Mouse (Mus musculus): ENCODE measurements around the gene Dusp23. TPM values are rescaled to one million over a fixed set of nuclear protein-coding genes. Genes with fewer than 3 reads are reported as not detected.
A peak's percentile ranks its signal among the peaks of the same experiment; 100 is the strongest.

Gene Dusp23
- polyA plus RNA-seq, 1 experiment from 2014 or later, result 8.2 TPM

DNA sequence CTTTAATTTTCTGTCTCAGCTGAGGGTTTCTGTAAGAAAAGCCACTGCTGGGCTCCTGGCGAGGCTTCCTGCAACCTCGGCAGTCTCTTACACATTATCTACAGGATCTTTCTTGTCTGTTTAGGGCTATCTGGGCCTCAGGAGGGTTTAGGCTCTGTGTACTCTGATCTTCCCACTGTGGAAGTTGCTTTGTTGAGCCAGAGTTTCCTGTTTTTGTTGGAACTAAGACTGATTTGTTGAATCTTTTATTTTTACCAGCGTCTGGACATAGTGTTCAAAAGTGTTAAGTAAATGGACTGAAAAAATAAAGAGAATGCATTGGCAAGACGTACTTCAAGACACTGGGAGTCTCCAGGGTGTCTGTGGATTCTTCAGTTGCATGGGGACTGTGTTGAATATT is 2.5 kb upstream of the Dusp23 start:
- no peak overlapping the region for H3K9ac ChIP-seq (ENCODE audit: low read depth, low read length)
- no peaks in the 10 kb centered on the region for H3K9me3 ChIP-seq (ENCODE audit: control insufficient read depth, low read length)
- no peak overlapping the region for H3K4me3 ChIP-seq (ENCODE audit: low read depth, low read length)
- ATAC-seq (replicated peaks; ENCODE audit: low FRiP score) (no peak), DNase-seq (ENCODE audit: low spot score) (no peak)
- H3K4me2 ChIP-seq, result no peak overlapping the region
- no peak overlapping the region for H3K27ac ChIP-seq (ENCODE audit: low read depth, low read length)
- 48% methylated on average over 4 of the region's 4 CpGs for WGBS
- no peaks in the 10 kb centered on the region for H3K36me3 ChIP-seq (ENCODE audit: control insufficient read depth, insufficient read depth, low read length)
- H3K4me1 ChIP-seq (replicated peaks; ENCODE audit: control insufficient read depth, insufficient read depth, low read length), result peaks cover 10% of the 10 kb centered on the region
- no peaks in the 10 kb centered on the region for H3K27me3 ChIP-seq (replicated peaks; ENCODE audit: control insufficient read depth, insufficient read depth, low read length)

DNA sequence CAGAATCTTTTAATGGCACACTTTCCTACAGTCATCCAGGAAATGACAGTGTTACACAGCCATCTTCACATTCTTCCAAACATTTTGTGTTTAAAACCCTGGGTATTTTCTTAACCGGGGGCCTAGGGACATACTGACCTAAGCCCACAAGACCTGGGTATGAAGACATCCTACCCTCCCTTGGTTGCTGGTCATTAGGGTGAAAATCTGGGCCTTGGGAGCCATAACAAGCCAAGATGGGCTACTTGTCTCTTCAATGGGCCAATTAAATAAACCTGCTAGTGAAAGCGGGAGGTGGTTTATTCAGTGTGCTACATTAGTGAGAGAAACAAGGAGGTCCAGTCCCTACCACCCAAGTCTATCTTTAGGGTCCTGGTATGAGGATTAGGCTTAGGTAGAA is 1.4 kb upstream of the Dusp23 start:
- H3K9ac ChIP-seq (ENCODE audit: low read depth, low read length), result no peak overlapping the region
- H3K27me3 ChIP-seq (replicated peaks; ENCODE audit: control insufficient read depth, insufficient read depth, low read length), result no peaks in the 10 kb centered on the region
- ATAC-seq (replicated peaks; ENCODE audit: low FRiP score), result no peak
- H3K9me3 ChIP-seq (ENCODE audit: control insufficient read depth, low read length), result no peaks in the 10 kb centered on the region
- no peak overlapping the region for H3K27ac ChIP-seq (ENCODE audit: low read depth, low read length)
- no peak overlapping the region for H3K4me2 ChIP-seq
- H3K4me1 ChIP-seq (replicated peaks; ENCODE audit: control insufficient read depth, insufficient read depth, low read length), result peaks cover 10% of the 10 kb centered on the region
- H3K36me3 ChIP-seq (ENCODE audit: control insufficient read depth, insufficient read depth, low read length), result no peaks in the 10 kb centered on the region
- WGBS, result 89% methylated on average over 2 of the region's 2 CpGs
- no peak for DNase-seq (ENCODE audit: low spot score)
- H3K4me3 ChIP-seq (ENCODE audit: low read depth, low read length), result no peak overlapping the region

- no peak for DNase-seq (ENCODE audit: low spot score)
- no peak for ATAC-seq (replicated peaks; ENCODE audit: low FRiP score)
- Histone ChIP-seq H3K36me3 (ENCODE audit: control insufficient read depth, insufficient read depth, low read length) (no peaks in the 10 kb centered on the region), H3K27me3 (replicated peaks; ENCODE audit: control insufficient read depth, insufficient read depth, low read length) (no peaks in the 10 kb centered on the region), H3K4me3 (ENCODE audit: low read depth, low read length) (no peak overlapping the region), H3K27ac (ENCODE audit: low read depth, low read length) (no peak overlapping the region), H3K4me1 (replicated peaks; ENCODE audit: control insufficient read depth, insufficient read depth, low read length) (peaks cover 10% of the 10 kb centered on the region), H3K9me3 (ENCODE audit: control insufficient read depth, low read length) (no peaks in the 10 kb centered on the region), H3K4me2 (no peak overlapping the region), H3K9ac (ENCODE audit: low read depth, low read length) (no peak overlapping the region)
- WGBS, result 91% methylated on average over 5 of the region's 5 CpGs
Observed at GRCm38 (mm10) chr1:172631721-172632120, 1.0 kb downstream of the Dusp23 start.

- Histone ChIP-seq H3K9me3 (ENCODE audit: control insufficient read depth, low read length) (no peaks in the 10 kb centered on the region), H3K27ac (ENCODE audit: low read depth, low read length) (no peak overlapping the region), H3K9ac (ENCODE audit: low read depth, low read length) (no peak overlapping the region), H3K4me2 (no peak overlapping the region), H3K27me3 (replicated peaks; ENCODE audit: control insufficient read depth, insufficient read depth, low read length) (no peaks in the 10 kb centered on the region), H3K4me1 (replicated peaks; ENCODE audit: control insufficient read depth, insufficient read depth, low read length) (peaks cover 8% of the 10 kb centered on the region), H3K36me3 (ENCODE audit: control insufficient read depth, insufficient read depth, low read length) (no peaks in the 10 kb centered on the region), H3K4me3 (ENCODE audit: low read depth, low read length) (no peak overlapping the region)
- ATAC-seq (replicated peaks; ENCODE audit: low FRiP score), result no peak
- no peak for DNase-seq (ENCODE audit: low spot score)
- 64% methylated on average over 7 of the region's 7 CpGs for WGBS
Observed at GRCm38 (mm10) chr1:172629831-172630230, 2.9 kb downstream of the Dusp23 start.

GRCm38 (mm10) chr1:172626306-172626705 is 6.5 kb downstream of the Dusp23 start:
- Histone ChIP-seq H3K36me3 (ENCODE audit: control insufficient read depth, insufficient read depth, low read length) (no peaks in the 10 kb centered on the region), H3K9ac (ENCODE audit: low read depth, low read length) (no peak overlapping the region), H3K27me3 (replicated peaks; ENCODE audit: control insufficient read depth, insufficient read depth, low read length) (no peaks in the 10 kb centered on the region), H3K27ac (ENCODE audit: low read depth, low read length) (no peak overlapping the region), H3K4me1 (replicated peaks; ENCODE audit: control insufficient read depth, insufficient read depth, low read length) (no peaks in the 10 kb centered on the region), H3K4me3 (ENCODE audit: low read depth, low read length) (no peak overlapping the region), H3K4me2 (no peak overlapping the region), H3K9me3 (ENCODE audit: control insufficient read depth, low read length) (no peaks in the 10 kb centered on the region)
- 86% methylated on average over 3 of the region's 3 CpGs for WGBS
- ATAC-seq (replicated peaks; ENCODE audit: low FRiP score) (no peak), DNase-seq (ENCODE audit: low spot score) (no peak)

DNA sequence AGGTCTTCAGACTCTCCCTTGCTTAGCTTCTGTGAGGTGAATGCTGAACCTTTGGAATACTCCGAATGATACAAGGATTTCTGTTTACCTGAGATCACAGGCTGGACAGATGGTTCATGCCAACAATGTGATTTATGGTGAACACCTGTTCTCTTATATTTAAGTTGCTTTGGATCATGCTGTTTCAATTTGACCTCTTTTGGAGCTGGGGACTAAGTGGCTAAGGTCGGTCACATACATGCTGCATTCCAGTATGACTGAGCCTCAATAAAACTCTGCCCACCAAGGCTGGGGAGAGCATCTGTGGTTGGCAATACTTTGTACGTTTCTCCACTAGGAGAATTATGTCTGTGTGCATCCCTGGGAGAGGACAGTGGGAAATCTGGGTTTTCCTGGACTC is 8.7 kb downstream of the Dusp23 start:
- WGBS, result 71% methylated on average over 3 of the region's 3 CpGs
- ATAC-seq (replicated peaks; ENCODE audit: low FRiP score), result no peak

DNA sequence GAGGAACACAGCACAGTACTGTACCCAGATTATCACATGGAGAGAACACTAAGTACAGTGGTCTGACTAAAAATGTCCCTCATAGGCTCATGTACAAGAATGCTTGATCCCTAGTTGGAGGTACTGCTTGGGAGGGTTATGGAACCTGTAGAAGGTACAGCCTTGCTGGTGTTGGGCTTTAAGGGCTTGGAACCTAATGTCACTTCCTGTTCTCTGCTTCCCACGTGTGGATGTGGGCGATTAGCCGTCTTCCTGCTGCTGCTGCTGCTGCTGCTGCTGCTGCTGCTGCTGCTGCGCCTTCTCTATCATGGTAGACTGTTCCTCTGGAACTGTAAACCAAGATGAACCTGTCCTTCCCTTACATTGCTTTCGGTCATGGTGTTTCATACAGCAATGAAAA is 9.2 kb downstream of the Dusp23 start:
- WGBS, result 49% methylated on average over 5 of the region's 5 CpGs
- no peak overlapping the region for H3K27ac ChIP-seq (ENCODE audit: low read depth, low read length)
- no peak overlapping the region for H3K4me2 ChIP-seq
- no peaks in the 10 kb centered on the region for H3K9me3 ChIP-seq (ENCODE audit: control insufficient read depth, low read length)
- ATAC-seq (replicated peaks; ENCODE audit: low FRiP score), result no peak
- no peak overlapping the region for H3K4me3 ChIP-seq (ENCODE audit: low read depth, low read length)
- H3K36me3 ChIP-seq (ENCODE audit: control insufficient read depth, insufficient read depth, low read length), result no peaks in the 10 kb centered on the region
- no peak for DNase-seq (ENCODE audit: low spot score)
- no peaks in the 10 kb centered on the region for H3K27me3 ChIP-seq (replicated peaks; ENCODE audit: control insufficient read depth, insufficient read depth, low read length)
- no peaks in the 10 kb centered on the region for H3K4me1 ChIP-seq (replicated peaks; ENCODE audit: control insufficient read depth, insufficient read depth, low read length)
- H3K9ac ChIP-seq (ENCODE audit: low read depth, low read length), result no peak overlapping the region

More for the DNA sequence above, 8.7 kb downstream of the Dusp23 start:
- no peaks in the 10 kb centered on the region for H3K9me3 ChIP-seq (ENCODE audit: control insufficient read depth, low read length)
- H3K4me1 ChIP-seq (replicated peaks; ENCODE audit: control insufficient read depth, insufficient read depth, low read length), result no peaks in the 10 kb centered on the region
- H3K4me2 ChIP-seq, result no peak overlapping the region
- H3K36me3 ChIP-seq (ENCODE audit: control insufficient read depth, insufficient read depth, low read length), result no peaks in the 10 kb centered on the region
- no peak for DNase-seq (ENCODE audit: low spot score)
- H3K9ac ChIP-seq (ENCODE audit: low read depth, low read length), result no peak overlapping the region
- H3K27ac ChIP-seq (ENCODE audit: low read depth, low read length), result no peak overlapping the region
- H3K27me3 ChIP-seq (replicated peaks; ENCODE audit: control insufficient read depth, insufficient read depth, low read length), result no peaks in the 10 kb centered on the region
- H3K4me3 ChIP-seq (ENCODE audit: low read depth, low read length), result no peak overlapping the region

DNA sequence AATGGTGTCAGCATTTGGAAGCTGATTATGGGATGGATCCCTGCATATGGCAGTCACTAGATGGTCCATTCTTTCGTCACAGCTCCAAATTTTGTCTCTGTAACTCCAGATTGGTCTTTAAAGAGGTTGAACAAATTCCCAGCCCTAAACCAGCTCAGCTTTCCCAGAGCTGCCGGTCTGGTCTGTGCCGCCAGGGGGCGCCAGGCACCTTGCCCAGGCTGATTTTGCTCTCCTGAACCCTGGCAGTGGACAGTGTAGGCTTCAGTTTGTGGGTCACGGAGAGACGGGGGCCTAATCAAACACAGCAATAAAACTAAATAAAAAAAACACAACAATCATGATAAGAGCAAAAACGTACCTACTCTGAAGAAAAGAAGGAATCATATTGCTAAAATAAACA is 13.5 kb downstream of the Dusp23 start:
- 12% methylated on average over 7 of the region's 7 CpGs for WGBS
- H3K36me3 ChIP-seq (ENCODE audit: control insufficient read depth, insufficient read depth, low read length), result no peaks in the 10 kb centered on the region

GRCm38 (mm10) chr1:172618141-172618540 is 14.6 kb downstream of the Dusp23 start:
- no peak overlapping the region for H3K27ac ChIP-seq (ENCODE audit: low read depth, low read length)
- H3K36me3 ChIP-seq (ENCODE audit: control insufficient read depth, insufficient read depth, low read length), result no peaks in the 10 kb centered on the region
- no peaks in the 10 kb centered on the region for H3K9me3 ChIP-seq (ENCODE audit: control insufficient read depth, low read length)
- H3K4me2 ChIP-seq, result no peak overlapping the region
- H3K4me1 ChIP-seq (replicated peaks; ENCODE audit: control insufficient read depth, insufficient read depth, low read length), result no peaks in the 10 kb centered on the region
- H3K4me3 ChIP-seq (ENCODE audit: low read depth, low read length), result no peak overlapping the region
- no peak overlapping the region for H3K9ac ChIP-seq (ENCODE audit: low read depth, low read length)
- H3K27me3 ChIP-seq (replicated peaks; ENCODE audit: control insufficient read depth, insufficient read depth, low read length), result 0 out of 2 replicates have a peak, but pooled peaks cover 3% of the 10 kb centered on the region
- 72% methylated on average over 4 of the region's 4 CpGs for WGBS
- ATAC-seq (replicated peaks; ENCODE audit: low FRiP score) (no peak), DNase-seq (ENCODE audit: low spot score) (peak; percentile 21)

More for the DNA sequence above, 13.5 kb downstream of the Dusp23 start:
- H3K27ac ChIP-seq (ENCODE audit: low read depth, low read length), result no peak overlapping the region
- H3K4me3 ChIP-seq (ENCODE audit: low read depth, low read length), result no peak overlapping the region
- peak; percentile 48 for DNase-seq (ENCODE audit: low spot score)
- no peaks in the 10 kb centered on the region for H3K4me1 ChIP-seq (replicated peaks; ENCODE audit: control insufficient read depth, insufficient read depth, low read length)
- H3K27me3 ChIP-seq (replicated peaks; ENCODE audit: control insufficient read depth, insufficient read depth, low read length), result 0 out of 2 replicates have a peak, but pooled peaks cover 3% of the 10 kb centered on the region
- H3K4me2 ChIP-seq, result no peak overlapping the region
- no peak overlapping the region for H3K9ac ChIP-seq (ENCODE audit: low read depth, low read length)
- peak; percentile 75 for ATAC-seq (replicated peaks; ENCODE audit: low FRiP score)
- no peaks in the 10 kb centered on the region for H3K9me3 ChIP-seq (ENCODE audit: control insufficient read depth, low read length)

Measured in liver, embryonic 11.5 days (tissue).